Mouse (Mus musculus) lung, postnatal 0 days (tissue): ENCODE measurements around the gene Gm3952.

ENCODE experiments used
- CTCF ChIP-seq: IDR thresholded peaks from 2 replicates; pipeline ENCODE4 v1.5.1; 2016; ENCODE audit warnings: antibody characterized with exemption, mild to moderate bottlenecking
- EP300 ChIP-seq: IDR thresholded peaks from 2 replicates; pipeline ENCODE4 v1.6.1; 2016; ENCODE audit warnings: antibody characterized with exemption, mild to moderate bottlenecking, control low read depth

GRCm38 (mm10) chr8:128812521-128812920, 14.0 kb upstream of the Gm3952 start:
- no peak for TF ChIP-seq CTCF
- TF ChIP-seq EP300, result no peak
